Mouse (Mus musculus): ENCODE results near the gene Ier5l. TPM values are rescaled to one million over a fixed set of nuclear protein-coding genes. Genes with fewer than 3 reads are reported as not detected.

The Ier5l gene
- polyA plus RNA-seq, 1 experiment from 2014 or later: 2.2 TPM

GRCm38 (mm10) chr2:30475457-30475856, 1.4 kb upstream of the Ier5l start:
- Histone ChIP-seq H3K27ac (ENCODE audit: low read depth, low read length) (no peak overlapping the region), H3K9me3 (ENCODE audit: control insufficient read depth) (no peaks in the 10 kb centered on the region), H3K4me2 (replicated peaks; ENCODE audit: low read depth) (peak overlapping the region; percentile 98; the same call in 1 of the 2 replicates), H3K4me1 (replicated peaks; ENCODE audit: control insufficient read depth, insufficient read depth, low read length) (peaks cover 5% of the 10 kb centered on the region; the same call in 1 of the 2 replicates), H3K27me3 (replicated peaks; ENCODE audit: control insufficient read depth, insufficient read depth, low read length) (no peaks in the 10 kb centered on the region), H3K36me3 (ENCODE audit: control insufficient read depth, insufficient read depth) (no peaks in the 10 kb centered on the region), H3K9ac (ENCODE audit: low read depth, low read length) (no peak overlapping the region), H3K4me3 (ENCODE audit: low read depth, low read length) (no peak overlapping the region)
- WGBS: 93% methylated on average over 7 of the region's 7 CpGs
- no peak for TF ChIP-seq CTCF (IDR thresholded peaks at IDR 0.05; ENCODE audit: low read depth)
- no peak for ATAC-seq

- Histone ChIP-seq H3K27me3 (replicated peaks; ENCODE audit: control insufficient read depth, insufficient read depth, low read length) (no peaks in the 10 kb centered on the region), H3K4me2 (replicated peaks; ENCODE audit: low read depth) (peak overlapping the region; percentile 98), H3K27ac (ENCODE audit: low read depth, low read length) (no peak overlapping the region), H3K36me3 (ENCODE audit: control insufficient read depth, insufficient read depth) (no peaks in the 10 kb centered on the region), H3K9me3 (ENCODE audit: control insufficient read depth) (no peaks in the 10 kb centered on the region), H3K4me3 (ENCODE audit: low read depth, low read length) (peak overlapping the region; percentile 81), H3K4me1 (replicated peaks; ENCODE audit: control insufficient read depth, insufficient read depth, low read length) (peaks cover 5% of the 10 kb centered on the region; the same call in 1 of the 2 replicates), H3K9ac (ENCODE audit: low read depth, low read length) (0 out of 2 replicates have a peak overlapping the region, but pooled peaks have one; percentile 23)
- no peak for ATAC-seq
- TF ChIP-seq CTCF (IDR thresholded peaks at IDR 0.05; ENCODE audit: low read depth): no peak
- WGBS: 32% methylated on average over 4 of the region's 4 CpGs
Observed at GRCm38 (mm10) chr2:30474776-30475175, 757 bp upstream of the Ier5l start.

- peak overlapping the region; percentile 81 for H3K9ac ChIP-seq (ENCODE audit: low read depth, low read length)
- no peak for TF ChIP-seq CTCF (IDR thresholded peaks at IDR 0.05; ENCODE audit: low read depth)
- peaks cover 5% of the 10 kb centered on the region; the same call in 1 of the 2 replicates for H3K4me1 ChIP-seq (replicated peaks; ENCODE audit: control insufficient read depth, insufficient read depth, low read length)
- no peaks in the 10 kb centered on the region for H3K9me3 ChIP-seq (ENCODE audit: control insufficient read depth)
- peak overlapping the region; percentile 98 for H3K4me2 ChIP-seq (replicated peaks; ENCODE audit: low read depth)
- H3K36me3 ChIP-seq (ENCODE audit: control insufficient read depth, insufficient read depth): no peaks in the 10 kb centered on the region
- under 1% methylated on average over 59 of the region's 80 CpGs for WGBS
- H3K4me3 ChIP-seq (ENCODE audit: low read depth, low read length): peak overlapping the region; percentile 81
- peak; percentile 28 for ATAC-seq
- H3K27ac ChIP-seq (ENCODE audit: low read depth, low read length): peak overlapping the region; percentile 84
- no peaks in the 10 kb centered on the region for H3K27me3 ChIP-seq (replicated peaks; ENCODE audit: control insufficient read depth, insufficient read depth, low read length)
Observed at GRCm38 (mm10) chr2:30473431-30474031, 488 bp downstream of the Ier5l start.

GRCm38 (mm10) chr2:30472731-30473351, 1.2 kb downstream of the Ier5l start:
- Histone ChIP-seq H3K4me2 (replicated peaks; ENCODE audit: low read depth) (peak overlapping the region; percentile 98), H3K36me3 (ENCODE audit: control insufficient read depth, insufficient read depth) (no peaks in the 10 kb centered on the region), H3K9me3 (ENCODE audit: control insufficient read depth) (no peaks in the 10 kb centered on the region), H3K27ac (ENCODE audit: low read depth, low read length) (peak overlapping the region; percentile 84), H3K9ac (ENCODE audit: low read depth, low read length) (peak overlapping the region; percentile 81), H3K4me3 (ENCODE audit: low read depth, low read length) (peak overlapping the region; percentile 81), H3K4me1 (replicated peaks; ENCODE audit: control insufficient read depth, insufficient read depth, low read length) (peaks cover 5% of the 10 kb centered on the region; the same call in 1 of the 2 replicates), H3K27me3 (replicated peaks; ENCODE audit: control insufficient read depth, insufficient read depth, low read length) (no peaks in the 10 kb centered on the region)
- under 1% methylated on average over 60 of the region's 60 CpGs for WGBS
- no peak for TF ChIP-seq CTCF (IDR thresholded peaks at IDR 0.05; ENCODE audit: low read depth)
- ATAC-seq: no peak

GRCm38 (mm10) chr2:30471795-30472720, 2.0 kb downstream of the Ier5l start:
- no peaks in the 10 kb centered on the region for H3K9me3 ChIP-seq (ENCODE audit: control insufficient read depth)
- peaks cover 5% of the 10 kb centered on the region; the same call in 1 of the 2 replicates for H3K4me1 ChIP-seq (replicated peaks; ENCODE audit: control insufficient read depth, insufficient read depth, low read length)
- TF ChIP-seq CTCF (IDR thresholded peaks at IDR 0.05; ENCODE audit: low read depth): no peak
- no peaks in the 10 kb centered on the region for H3K36me3 ChIP-seq (ENCODE audit: control insufficient read depth, insufficient read depth)
- ATAC-seq: peak; percentile 26; the same call in 1 of the 2 replicates
- peak overlapping the region; percentile 81 for H3K9ac ChIP-seq (ENCODE audit: low read depth, low read length)
- H3K4me3 ChIP-seq (ENCODE audit: low read depth, low read length): peak overlapping the region; percentile 81
- H3K4me2 ChIP-seq (replicated peaks; ENCODE audit: low read depth): peak overlapping the region; percentile 98
- under 1% methylated on average over 50 of the region's 51 CpGs for WGBS
- no peaks in the 10 kb centered on the region for H3K27me3 ChIP-seq (replicated peaks; ENCODE audit: control insufficient read depth, insufficient read depth, low read length)
- peak overlapping the region; percentile 84 for H3K27ac ChIP-seq (ENCODE audit: low read depth, low read length)

Data from intestine, postnatal 0 days (tissue).